Mouse (Mus musculus): ENCODE results near the gene Ganc. TPM values are rescaled to one million over a fixed set of nuclear protein-coding genes. Genes with fewer than 3 reads are reported as not detected.

Gene Ganc
- polyA plus RNA-seq, 1 experiment from 2014 or later = 13.7 TPM

DNA sequence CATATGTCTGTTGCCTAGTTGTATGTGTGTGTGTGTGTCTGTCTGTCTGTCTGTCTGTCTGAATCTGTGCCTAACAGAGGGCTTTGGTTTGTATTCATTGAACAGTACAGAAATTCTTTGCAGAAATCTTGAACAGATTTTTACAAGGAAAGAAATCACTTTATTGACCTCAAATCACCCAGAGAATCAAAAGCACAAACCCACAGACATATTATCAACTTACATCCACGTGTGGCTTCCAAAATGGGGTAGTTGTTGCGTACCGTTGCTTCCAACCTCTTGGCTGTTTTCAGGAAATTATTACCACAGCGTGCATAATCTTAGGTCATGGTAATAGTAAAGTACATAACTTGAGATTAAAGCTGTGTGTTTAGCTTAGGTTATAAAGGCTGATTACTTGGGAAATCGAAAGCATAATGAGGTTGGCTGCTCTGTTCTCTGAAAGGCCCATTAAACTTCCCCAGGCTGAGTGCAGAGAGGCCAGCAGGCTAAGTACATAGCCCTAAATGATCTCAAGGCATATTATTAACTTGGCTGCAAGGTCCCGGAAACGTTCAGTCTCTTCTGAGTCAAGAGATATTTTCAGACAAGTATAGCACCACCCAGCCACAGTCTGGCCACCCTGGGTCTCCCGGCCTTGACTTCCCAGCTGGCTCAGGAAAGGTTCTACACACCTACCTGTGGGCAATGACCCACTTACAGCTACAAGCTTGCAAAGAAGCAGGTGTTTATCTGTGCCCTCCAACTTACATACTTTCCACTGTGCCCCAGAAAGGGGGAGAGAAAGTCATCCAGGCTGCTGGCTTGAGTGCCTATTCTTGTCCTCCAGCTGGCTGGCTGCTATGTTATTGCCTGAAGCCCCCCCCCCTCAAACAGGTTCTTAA lies 79.1 kb downstream of the Ganc start:
- Histone ChIP-seq H3K36me3 (ENCODE audit: insufficient read depth, low read length) (no peaks in the 10 kb centered on the region), H3K27ac (peak overlapping the region; percentile 39; the same call in 1 of the 2 replicates), H3K9me3 (replicated peaks; ENCODE audit: low read length) (no peaks in the 10 kb centered on the region), H3K4me1 (replicated peaks; ENCODE audit: insufficient read depth, low read length) (no peaks in the 10 kb centered on the region), H3K9ac (ENCODE audit: low read depth, low read length) (no peak overlapping the region), H3K4me3 (replicated peaks; ENCODE audit: low read depth, low read length) (no peak overlapping the region), H3K27me3 (ENCODE audit: insufficient read depth, low read length) (no peaks in the 10 kb centered on the region), H3K4me2 (ENCODE audit: low read length) (no peak overlapping the region)
- peak; percentile 58; the same call in 1 of the 2 replicates for ATAC-seq (replicated peaks; ENCODE audit: low FRiP score, low read depth)
- TF ChIP-seq CTCF (IDR thresholded peaks at IDR 0.05; ENCODE audit: low read depth) = no peak
- 46% methylated on average over 8 of the region's 8 CpGs for WGBS
- peak; percentile 24 for DNase-seq (ENCODE audit: low spot score)

DNA sequence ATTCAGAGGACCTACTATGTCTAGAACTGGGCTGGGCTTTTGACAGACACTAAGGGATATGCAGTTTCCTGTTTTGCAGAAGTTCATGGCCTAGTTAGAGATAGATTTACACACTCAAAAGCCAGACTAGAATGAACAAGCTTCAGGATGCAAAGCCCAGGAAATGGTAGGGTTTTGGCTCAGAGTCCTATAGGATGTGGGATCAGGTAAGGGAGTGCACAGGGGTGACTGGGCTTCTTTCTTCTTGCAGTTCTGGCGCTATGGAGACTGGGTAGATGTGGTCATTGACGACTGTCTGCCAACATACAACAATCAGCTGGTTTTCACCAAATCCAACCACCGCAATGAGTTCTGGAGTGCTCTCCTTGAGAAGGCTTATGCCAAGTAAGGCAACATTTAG lies 80.5 kb downstream of the Ganc start:
- H3K36me3 ChIP-seq (ENCODE audit: insufficient read depth, low read length) = no peaks in the 10 kb centered on the region
- ATAC-seq (replicated peaks; ENCODE audit: low FRiP score, low read depth) = no peak
- H3K4me3 ChIP-seq (replicated peaks; ENCODE audit: low read depth, low read length) = no peak overlapping the region
- H3K4me2 ChIP-seq (ENCODE audit: low read length) = no peak overlapping the region
- H3K9ac ChIP-seq (ENCODE audit: low read depth, low read length) = no peak overlapping the region
- WGBS = 91% methylated on average over 3 of the region's 3 CpGs
- H3K27me3 ChIP-seq (ENCODE audit: insufficient read depth, low read length) = no peaks in the 10 kb centered on the region
- H3K9me3 ChIP-seq (replicated peaks; ENCODE audit: low read length) = no peaks in the 10 kb centered on the region
- no peaks in the 10 kb centered on the region for H3K4me1 ChIP-seq (replicated peaks; ENCODE audit: insufficient read depth, low read length)
- DNase-seq (ENCODE audit: low spot score) = no peak
- no peak for TF ChIP-seq CTCF (IDR thresholded peaks at IDR 0.05; ENCODE audit: low read depth)
- no peak overlapping the region for H3K27ac ChIP-seq

DNA sequence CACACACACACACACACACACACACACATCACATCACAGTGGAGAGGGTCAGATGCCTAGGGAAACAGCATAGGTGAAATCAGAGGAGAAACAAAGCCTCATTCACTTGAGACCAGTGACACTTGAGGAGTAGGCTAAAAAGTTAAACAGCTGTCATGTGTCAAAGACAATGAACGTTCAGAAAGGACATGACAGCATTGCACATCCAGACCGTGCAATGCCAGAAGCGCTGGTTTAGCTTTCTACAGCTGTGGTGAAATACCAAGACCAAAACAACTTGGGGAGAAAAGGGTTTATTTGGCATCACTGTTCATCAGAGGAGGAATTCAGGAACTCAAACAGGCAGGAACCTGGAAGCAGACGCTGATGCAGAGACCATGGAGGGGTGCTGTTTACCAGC lies 89.6 kb downstream of the Ganc start:
- H3K4me2 ChIP-seq (ENCODE audit: low read length) = no peak overlapping the region
- no peak for ATAC-seq (replicated peaks; ENCODE audit: low FRiP score, low read depth)
- 34% methylated on average over 4 of the region's 4 CpGs for WGBS
- no peaks in the 10 kb centered on the region for H3K36me3 ChIP-seq (ENCODE audit: insufficient read depth, low read length)
- TF ChIP-seq CTCF (IDR thresholded peaks at IDR 0.05; ENCODE audit: low read depth) = no peak
- H3K9me3 ChIP-seq (replicated peaks; ENCODE audit: low read length) = no peaks in the 10 kb centered on the region
- no peak overlapping the region for H3K9ac ChIP-seq (ENCODE audit: low read depth, low read length)
- H3K27ac ChIP-seq = no peak overlapping the region
- H3K4me1 ChIP-seq (replicated peaks; ENCODE audit: insufficient read depth, low read length) = no peaks in the 10 kb centered on the region
- no peak overlapping the region for H3K4me3 ChIP-seq (replicated peaks; ENCODE audit: low read depth, low read length)
- H3K27me3 ChIP-seq (ENCODE audit: insufficient read depth, low read length) = no peaks in the 10 kb centered on the region
- no peak for DNase-seq (ENCODE audit: low spot score)

DNA sequence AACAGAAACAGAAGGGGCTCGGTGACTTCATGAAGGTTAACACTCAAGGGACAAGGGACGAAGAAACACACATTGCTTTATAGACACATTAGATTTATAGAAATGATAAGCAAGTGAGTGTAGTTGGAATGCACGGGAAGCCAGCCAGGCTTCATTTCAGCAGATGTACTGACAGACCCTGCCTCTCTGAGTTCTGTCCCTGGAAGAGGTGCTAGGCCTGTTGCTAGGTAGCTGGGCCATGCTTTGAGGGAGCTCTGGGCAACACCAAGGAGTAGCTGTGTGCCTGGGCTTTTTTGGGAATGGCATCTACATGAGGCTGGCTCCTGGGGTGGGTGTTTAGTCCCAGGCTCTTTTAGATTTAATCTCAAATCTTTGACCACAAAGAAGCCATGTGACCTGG lies 92.8 kb downstream of the Ganc start:
- no peak overlapping the region for H3K27ac ChIP-seq
- no peak overlapping the region for H3K4me3 ChIP-seq (replicated peaks; ENCODE audit: low read depth, low read length)
- no peaks in the 10 kb centered on the region for H3K36me3 ChIP-seq (ENCODE audit: insufficient read depth, low read length)
- H3K9me3 ChIP-seq (replicated peaks; ENCODE audit: low read length) = no peaks in the 10 kb centered on the region
- WGBS = 48% methylated on average over 3 of the region's 3 CpGs
- no peaks in the 10 kb centered on the region for H3K27me3 ChIP-seq (ENCODE audit: insufficient read depth, low read length)
- ATAC-seq (replicated peaks; ENCODE audit: low FRiP score, low read depth) = no peak
- 0 out of 2 replicates have a peak, but pooled peaks cover 4% of the 10 kb centered on the region for H3K4me1 ChIP-seq (replicated peaks; ENCODE audit: insufficient read depth, low read length)
- H3K9ac ChIP-seq (ENCODE audit: low read depth, low read length) = no peak overlapping the region
- no peak overlapping the region for H3K4me2 ChIP-seq (ENCODE audit: low read length)
- no peak for DNase-seq (ENCODE audit: low spot score)
- no peak for TF ChIP-seq CTCF (IDR thresholded peaks at IDR 0.05; ENCODE audit: low read depth)

DNA sequence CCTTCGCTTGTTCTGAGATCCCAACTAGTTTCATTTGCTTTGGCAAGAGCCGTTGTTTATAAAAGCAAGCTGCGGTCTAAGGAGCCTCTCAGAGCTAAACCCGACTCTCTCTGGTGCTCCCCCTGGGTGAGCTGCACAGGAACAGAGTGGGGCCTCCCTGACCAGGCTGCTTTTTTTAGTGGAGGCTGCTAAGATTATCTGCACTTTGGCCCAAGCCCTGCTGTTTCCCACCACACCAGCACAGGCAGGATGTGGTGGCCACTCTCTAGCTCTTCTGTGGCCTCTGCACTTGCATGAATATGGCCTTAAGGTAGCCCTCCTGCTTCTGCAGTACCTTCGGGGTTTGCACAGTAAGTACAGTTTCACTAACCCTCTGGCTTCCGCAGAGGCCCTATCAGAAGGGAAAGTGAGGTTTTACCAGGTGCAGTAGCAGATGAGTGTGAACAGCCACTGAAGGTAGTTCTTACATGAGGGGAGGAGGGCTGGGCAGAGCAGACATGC lies 96.3 kb downstream of the Ganc start:
- Histone ChIP-seq H3K9ac (ENCODE audit: low read depth, low read length) (no peak overlapping the region), H3K27ac (no peak overlapping the region), H3K9me3 (replicated peaks; ENCODE audit: low read length) (no peaks in the 10 kb centered on the region), H3K36me3 (ENCODE audit: insufficient read depth, low read length) (no peaks in the 10 kb centered on the region), H3K4me1 (replicated peaks; ENCODE audit: insufficient read depth, low read length) (0 out of 2 replicates have a peak, but pooled peaks cover 4% of the 10 kb centered on the region), H3K4me2 (ENCODE audit: low read length) (no peak overlapping the region), H3K27me3 (ENCODE audit: insufficient read depth, low read length) (no peaks in the 10 kb centered on the region), H3K4me3 (replicated peaks; ENCODE audit: low read depth, low read length) (no peak overlapping the region)
- DNase-seq (ENCODE audit: low spot score) = peak; percentile 20
- TF ChIP-seq CTCF (IDR thresholded peaks at IDR 0.05; ENCODE audit: low read depth) = no peak
- no peak for ATAC-seq (replicated peaks; ENCODE audit: low FRiP score, low read depth)
- WGBS = 49% methylated on average over 6 of the region's 6 CpGs

DNA sequence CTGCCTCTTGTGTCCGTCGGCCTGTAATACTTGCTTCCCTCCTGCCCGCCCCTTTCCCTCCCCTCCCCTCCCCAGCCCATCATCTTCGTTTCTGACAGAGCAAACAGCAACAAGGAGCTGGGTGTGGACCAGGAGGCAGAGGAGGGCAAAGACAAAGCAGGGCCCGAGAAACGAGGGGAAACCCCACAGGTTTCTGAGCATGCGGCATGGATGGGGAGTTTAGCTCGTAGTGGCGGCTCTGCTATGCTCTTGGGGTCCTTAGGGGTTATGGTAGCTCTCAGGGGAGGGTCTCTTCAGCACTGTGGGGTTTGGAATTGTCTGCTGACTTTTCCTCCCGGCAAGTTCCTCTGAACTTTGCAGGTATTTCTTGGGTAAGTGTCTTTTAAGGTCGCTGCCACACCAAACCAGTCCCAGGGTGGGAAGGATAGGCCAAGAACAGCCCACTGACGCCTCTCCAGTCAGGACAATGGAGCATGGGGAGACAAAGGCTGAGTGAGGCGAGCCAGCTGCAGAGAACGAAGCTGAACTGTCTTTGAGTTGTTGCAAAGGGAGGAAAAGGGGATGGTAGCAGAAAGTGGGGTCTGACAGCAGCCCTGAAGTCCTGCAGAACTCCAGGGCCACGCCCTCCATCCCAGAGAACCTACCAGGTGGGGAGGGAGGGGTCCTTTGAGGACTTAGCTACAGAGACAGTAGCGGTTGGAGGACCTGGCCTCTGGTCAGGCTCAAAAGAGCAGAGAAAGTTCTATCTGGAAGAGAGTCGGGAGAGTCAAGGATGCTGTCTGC lies 97.6 kb downstream of the Ganc start:
- Histone ChIP-seq H3K27ac (no peak overlapping the region), H3K4me1 (replicated peaks; ENCODE audit: insufficient read depth, low read length) (0 out of 2 replicates have a peak, but pooled peaks cover 4% of the 10 kb centered on the region), H3K36me3 (ENCODE audit: insufficient read depth, low read length) (peaks cover 7% of the 10 kb centered on the region; the same call in 1 of the 2 replicates), H3K9me3 (replicated peaks; ENCODE audit: low read length) (no peaks in the 10 kb centered on the region), H3K9ac (ENCODE audit: low read depth, low read length) (no peak overlapping the region), H3K4me2 (ENCODE audit: low read length) (no peak overlapping the region), H3K4me3 (replicated peaks; ENCODE audit: low read depth, low read length) (no peak overlapping the region), H3K27me3 (ENCODE audit: insufficient read depth, low read length) (no peaks in the 10 kb centered on the region)
- no peak for ATAC-seq (replicated peaks; ENCODE audit: low FRiP score, low read depth)
- no peak for TF ChIP-seq CTCF (IDR thresholded peaks at IDR 0.05; ENCODE audit: low read depth)
- DNase-seq (ENCODE audit: low spot score) = no peak
- WGBS = 44% methylated on average over 17 of the region's 17 CpGs
